Mouse (Mus musculus): ENCODE data around the gene Fgfr2.

The Fgfr2 gene

DNA sequence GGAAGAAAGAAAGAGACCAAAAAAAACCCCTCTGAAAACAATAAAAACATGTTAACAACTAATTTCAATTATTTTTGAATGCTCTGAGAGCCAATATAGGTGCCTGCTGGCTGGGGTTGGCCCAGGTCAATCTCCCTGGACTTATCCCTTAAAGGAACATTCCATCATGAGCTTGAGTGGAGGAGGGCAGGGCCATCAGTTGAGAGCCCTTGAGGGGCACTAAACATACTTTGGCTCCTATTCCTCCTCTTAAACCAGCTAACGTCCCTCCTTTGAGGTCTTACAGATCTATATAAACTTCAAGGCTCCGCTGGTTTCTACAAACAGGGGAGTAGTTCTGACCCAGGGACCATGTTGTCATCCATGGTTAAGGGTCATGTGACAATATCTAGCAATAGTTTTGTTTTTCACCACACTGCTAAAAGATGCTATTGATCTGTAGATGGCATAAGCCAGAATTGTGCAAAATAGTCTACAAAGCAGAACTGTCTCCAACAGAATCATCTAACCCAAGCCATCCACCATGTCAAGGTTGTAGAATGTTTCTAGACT lies 2536.6 kb downstream of the Fgfr2 start:
- no peak for DNase-seq (ENCODE audit: low spot score)

DNA sequence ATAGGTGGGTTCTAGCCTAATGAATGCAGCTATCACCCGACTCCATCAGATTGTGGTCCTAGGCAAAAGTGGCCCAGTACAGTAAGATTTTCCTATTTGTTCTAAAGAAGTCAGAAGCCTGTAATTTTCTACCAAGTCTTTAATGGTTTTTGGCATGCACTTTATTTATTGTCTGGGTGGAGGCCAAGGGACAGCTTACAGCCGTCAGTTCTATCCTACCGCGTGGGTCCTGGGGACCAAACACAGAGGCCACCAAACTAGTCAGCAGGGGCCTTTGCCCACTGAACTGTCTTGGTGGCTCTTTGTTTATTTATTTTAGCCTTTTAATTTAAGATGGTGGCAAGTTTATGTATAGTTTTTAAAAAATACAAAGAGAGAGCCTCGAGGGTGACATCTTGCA lies 2544.5 kb downstream of the Fgfr2 start:
- DNase-seq (ENCODE audit: low spot score) = no peak

DNA sequence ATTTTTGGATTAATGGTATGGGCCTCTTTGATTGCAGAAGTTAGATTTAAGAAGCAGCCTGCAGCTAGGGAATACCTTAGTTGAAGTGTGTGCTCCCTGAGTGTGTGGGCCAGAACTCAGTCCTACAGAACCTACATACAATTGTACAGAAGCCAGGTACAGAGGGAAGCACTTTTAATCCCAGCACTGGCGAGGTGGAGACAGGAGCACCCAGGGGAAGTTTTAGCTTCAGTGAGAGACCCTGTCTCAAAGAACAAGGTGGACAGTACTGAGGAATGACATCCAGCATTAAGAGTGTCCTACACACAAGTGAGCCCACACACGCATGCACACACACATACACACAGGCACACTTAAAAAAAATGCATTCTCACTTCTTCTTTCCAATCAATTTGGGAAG lies 2545.1 kb downstream of the Fgfr2 start:
- no peak for DNase-seq (ENCODE audit: low spot score)

DNA sequence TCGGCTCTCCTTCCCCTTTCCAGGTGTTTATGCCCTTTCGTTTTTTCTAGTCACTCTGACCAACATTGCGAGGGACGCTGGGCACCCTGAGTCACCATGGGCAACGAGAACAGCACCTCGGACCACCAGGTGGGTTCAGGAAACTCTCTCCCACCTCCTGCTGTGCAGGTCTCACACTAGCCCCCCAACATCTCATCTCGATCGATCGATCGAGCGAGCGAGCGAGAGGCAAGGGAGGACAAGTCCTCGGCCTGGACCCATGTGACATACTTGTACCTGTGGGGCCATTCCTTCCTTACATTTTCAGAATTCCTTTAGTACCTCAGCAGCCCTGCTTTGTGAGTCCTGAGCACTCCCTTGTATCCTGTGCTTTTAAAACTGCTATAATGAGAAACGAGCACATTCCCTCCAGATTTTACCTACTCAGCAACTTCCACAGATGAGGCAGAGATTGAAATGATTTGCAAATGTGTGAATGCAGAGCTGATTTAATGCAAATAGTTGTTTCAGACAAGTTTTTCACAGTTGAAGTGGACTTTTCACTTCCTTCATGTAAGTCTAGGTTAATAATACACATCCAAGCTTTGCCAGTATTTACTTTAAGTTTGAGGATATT lies 2545.7 kb downstream of the Fgfr2 start, which contains the start of gene Tacc2:
Tacc2 (plus strand) TSS at position 51 of the 616 bp plus-strand sequence.
- no peak for DNase-seq (ENCODE audit: low spot score)

DNA sequence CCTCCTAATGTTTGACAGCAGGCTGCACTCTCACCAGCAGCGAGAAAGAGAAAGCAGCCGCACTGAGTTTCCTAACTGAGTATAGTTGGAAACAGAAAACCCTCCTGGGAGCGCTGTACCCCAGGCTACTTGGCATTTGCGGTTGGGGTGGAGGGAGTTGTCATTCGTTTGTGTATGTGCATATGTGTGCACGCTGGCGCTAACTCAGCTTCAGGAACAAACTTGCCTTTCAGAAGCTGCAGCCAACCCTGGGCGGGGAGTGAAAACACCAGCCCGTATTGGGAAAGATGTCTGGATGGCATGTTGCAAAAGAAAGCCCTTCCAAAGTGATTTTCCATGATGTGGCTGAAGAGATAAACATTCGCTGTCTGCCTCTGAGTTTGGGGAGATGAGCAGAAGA lies 2546.2 kb downstream of the Fgfr2 start:
- no peak for DNase-seq (ENCODE audit: low spot score)

DNA sequence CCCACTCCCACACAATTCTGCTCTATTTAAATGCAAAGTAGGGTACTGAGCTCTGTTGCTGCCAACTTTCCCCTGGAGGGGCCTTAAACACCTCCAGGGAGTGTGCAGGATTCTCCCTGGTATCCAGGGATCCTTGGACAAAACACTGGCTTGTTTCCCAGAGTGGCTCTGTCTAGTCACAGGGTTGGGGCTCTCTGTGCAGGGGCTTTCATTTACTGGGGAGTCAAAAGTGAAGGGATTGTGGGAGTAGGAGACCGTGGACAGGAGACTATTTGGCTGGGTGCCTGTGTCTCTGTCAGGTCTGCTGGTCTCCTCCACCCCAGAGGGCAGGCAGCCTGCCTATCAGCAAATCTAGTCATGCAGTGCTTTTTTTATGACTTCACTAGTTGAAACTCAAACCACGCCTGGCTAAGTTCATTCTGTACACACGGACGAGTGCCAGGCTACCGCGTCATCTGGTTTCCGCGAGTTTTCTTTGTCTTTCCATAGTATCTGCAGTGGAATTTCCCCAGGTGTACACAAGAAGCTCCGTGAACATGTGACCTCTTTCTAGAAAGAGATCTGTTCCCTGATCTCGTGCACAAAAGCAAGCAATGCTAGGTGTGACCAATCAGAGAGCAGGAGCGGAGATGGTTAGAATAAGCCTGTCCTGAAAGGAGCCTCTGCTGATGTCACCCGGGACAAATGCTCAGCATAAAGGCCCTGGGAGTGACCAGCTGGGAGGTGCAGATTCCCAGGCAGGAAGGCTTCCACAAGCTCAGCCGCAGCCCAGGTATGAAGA lies 2548.7 kb downstream of the Fgfr2 start:
- DNase-seq (ENCODE audit: low spot score) = peak; percentile 29

DNA sequence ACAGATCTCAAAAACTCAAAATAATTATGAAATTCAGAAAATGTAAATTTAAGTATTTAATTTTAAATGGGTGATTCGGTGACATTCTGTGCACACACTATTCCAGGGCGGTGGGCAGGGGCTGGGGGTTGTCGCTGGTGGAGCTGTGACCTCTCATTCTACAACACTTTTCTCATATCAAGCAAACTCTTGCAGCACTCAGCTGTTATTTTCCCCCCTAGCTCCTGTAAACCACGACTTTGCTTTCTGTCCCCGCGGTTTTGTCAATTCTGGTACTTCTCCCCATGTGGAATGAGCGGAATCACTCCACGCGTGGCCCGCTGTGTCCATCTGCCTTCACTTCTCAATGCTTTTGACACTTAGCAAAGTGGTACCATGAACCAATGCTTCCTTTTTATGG lies 2549.4 kb downstream of the Fgfr2 start:
- no peak for DNase-seq (ENCODE audit: low spot score)

DNA sequence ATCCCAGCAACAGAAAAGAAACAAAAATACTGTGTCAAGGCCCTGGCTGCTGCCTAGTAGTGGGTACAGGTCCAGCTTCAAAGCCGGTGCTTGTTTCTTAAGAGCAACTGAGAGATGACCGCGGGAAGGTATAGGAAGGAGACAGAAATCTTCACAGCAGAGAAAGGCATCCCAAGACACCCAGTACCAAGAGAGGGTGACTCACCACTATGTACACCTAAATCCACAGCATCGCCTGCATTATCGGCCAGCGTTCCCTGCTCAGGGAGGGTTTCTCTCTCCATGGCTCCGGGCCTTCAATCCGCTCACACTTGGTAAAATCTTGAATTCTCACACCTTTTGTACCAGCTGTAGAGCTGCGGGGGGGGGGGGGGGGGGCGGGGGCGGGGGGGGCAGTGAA lies 2550.3 kb downstream of the Fgfr2 start, which contains the start of gene Nsmce4a:
Nsmce4a (minus strand) TSS at position 298 of the 400 bp plus-strand sequence.
- no peak for DNase-seq (ENCODE audit: low spot score)

DNA sequence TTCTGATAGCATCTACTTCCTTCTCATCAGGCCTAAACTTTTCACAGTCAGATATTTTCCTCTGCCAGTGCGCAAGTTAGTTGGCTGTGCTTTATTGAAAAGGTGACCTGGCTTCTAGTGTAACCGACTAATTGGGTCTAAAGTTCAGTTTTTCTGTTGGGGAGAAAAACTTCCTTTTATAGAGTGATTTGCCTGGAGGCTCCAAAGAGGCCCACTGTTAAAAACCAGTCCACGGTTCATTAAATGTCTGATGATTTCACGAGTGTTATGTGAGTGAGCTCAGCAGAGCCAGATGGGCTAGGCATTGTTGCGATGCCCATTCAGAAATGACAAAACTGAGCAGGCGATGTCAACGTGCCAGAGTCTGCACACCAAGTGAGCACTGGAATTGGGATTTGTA lies 2552.7 kb downstream of the Fgfr2 start:
- DNase-seq (ENCODE audit: low spot score) = no peak

DNA sequence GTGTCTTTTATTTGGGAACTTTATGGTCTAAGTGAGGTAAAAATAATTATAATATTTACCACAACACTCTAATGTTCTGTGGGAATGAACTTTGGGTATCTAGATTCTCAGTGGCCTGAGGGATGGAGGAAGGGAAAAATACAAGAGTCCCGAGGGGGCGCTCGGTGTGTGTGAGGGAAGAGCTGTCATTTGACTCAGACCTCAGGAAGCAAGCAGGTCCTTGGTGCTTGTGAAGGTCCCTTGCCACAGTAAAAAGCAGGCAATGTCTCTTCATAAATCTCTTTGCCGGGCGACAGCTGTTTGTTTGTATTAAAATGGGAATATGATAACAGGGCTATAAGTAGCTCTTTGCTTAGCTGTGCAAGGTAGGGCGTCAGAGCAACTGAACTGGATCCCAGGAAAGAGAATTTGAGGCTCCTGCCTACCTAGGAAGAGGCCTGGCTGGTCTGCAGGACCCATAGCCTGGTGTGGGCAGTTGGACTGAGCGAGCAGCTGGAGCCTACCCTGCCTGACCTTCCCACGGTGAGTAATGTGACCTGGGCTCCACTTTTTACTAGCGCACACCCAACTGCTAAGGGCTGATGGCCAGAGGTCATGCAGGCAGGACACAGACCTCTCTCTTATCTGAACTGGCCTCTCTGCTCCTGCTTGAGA lies 2554.2 kb downstream of the Fgfr2 start:
- DNase-seq (ENCODE audit: low spot score) = no peak

DNA sequence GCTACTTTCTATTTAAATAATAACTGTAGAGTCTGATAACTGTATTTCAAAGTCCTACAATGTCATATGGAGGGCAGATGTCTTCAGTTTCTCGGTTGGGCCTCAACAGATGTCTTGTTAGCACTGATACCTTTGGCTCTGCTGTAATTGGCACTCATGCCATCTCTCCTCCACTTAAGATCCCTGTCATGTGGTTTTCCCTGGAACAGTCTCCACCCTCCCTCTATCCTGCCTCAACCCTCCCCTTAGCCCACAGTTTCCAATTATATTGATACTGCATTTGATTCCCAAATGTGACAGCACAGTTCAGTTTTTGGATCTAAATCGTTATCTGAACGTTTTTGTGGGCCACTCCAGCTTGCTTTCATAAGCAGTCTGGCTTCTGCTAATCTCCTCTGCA lies 2558.6 kb downstream of the Fgfr2 start:
- no peak for DNase-seq (ENCODE audit: low spot score)

DNA sequence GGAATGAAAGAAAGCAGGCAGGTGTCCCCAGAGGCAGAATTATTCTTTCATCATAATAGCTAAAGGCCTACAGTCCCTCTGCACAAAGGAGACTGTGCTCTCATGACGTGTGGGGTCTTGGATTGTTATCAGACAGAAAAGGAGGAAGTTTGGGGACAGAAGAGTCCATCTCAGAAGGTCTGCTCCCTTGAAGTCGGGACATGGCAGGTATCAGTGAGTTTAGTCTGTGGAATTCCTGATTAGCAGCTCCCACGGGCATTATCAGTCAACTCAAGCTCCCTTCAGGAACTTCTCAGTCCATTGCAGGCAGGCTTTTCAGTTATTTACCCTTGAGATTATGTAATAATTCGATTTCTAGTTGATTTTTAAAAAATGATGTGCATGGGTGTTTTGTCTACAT lies 2559.3 kb downstream of the Fgfr2 start:
- DNase-seq (ENCODE audit: low spot score) = no peak

DNA sequence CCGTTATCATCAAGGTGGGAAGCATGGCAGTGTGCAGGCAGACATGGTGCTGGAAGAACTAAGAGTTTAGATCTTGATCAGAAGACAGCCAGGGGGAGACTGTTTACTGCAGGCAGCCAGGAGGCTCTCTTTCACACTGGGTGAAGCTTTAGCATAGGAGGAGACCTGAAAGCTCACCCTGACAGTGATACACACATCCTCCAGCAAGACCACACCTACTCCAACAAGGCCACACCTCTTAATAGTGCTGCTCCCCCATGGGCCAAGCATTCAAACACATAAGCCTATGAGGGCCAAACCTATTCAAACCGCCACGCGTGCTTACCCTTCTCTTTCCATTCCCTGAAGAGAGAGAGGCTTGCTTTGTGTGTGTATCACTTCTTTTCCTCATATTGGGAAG lies 2559.9 kb downstream of the Fgfr2 start:
- no peak for DNase-seq (ENCODE audit: low spot score)

DNA sequence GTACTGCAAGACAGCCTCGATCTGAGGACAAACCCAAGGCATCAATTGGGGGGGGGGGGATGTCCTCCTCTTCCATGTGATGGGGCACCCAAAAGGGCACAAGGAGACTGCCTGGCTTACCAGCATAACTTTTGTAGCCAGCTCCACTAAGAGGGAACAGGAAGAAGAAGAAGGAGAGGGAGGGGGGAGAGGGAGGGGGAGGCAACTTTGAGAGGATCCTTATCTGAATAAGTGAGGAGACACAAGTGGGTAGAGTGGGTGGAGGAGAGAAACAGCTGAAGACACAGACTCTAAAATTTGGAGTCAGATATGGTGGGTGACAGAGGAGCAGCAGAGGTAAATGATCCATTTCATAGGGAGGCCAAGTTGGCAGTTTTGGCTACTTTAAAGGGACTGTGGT lies 2562.2 kb downstream of the Fgfr2 start:
- no peak for DNase-seq (ENCODE audit: low spot score)

DNA sequence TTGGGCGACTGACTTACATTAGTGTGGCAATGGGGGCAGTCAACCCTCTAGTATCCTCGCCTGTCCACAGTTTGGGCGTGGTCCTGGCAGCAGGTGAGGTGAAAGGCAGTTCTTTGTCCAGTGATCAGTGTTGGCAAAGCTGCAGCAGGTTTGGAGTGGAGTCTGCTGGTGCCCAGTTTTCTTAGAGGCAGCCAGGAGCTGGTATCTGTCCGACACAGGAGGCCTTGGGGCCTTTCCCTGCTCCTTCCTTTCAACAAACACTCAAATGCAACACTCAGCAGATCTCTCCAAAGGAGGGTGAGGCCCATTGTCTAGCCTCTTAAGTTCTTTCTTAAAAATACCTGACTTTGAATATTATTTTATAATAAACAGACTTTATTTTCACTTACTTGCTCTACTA lies 2564.6 kb downstream of the Fgfr2 start:
- no peak for DNase-seq (ENCODE audit: low spot score)

DNA sequence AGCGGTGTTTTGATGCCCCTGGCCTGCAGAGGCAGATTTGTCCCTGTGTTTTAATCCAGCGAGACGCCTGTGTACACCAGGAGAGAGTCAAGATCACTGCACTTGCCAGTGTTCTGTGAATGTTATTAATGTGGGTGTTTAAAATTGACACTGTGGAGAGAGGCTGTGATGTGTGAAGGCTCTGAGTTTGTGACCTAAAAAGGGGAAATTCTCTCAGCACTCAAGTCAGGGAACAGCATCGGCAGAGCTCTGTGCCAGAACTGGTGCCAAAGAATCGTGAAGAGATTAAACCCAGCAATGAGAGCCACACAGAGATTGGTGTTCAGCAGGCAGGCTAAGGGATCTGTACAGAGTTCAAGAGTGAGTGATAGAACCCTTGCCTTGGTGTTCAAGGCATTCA lies 2567.6 kb downstream of the Fgfr2 start:
- no peak for DNase-seq (ENCODE audit: low spot score)

DNA sequence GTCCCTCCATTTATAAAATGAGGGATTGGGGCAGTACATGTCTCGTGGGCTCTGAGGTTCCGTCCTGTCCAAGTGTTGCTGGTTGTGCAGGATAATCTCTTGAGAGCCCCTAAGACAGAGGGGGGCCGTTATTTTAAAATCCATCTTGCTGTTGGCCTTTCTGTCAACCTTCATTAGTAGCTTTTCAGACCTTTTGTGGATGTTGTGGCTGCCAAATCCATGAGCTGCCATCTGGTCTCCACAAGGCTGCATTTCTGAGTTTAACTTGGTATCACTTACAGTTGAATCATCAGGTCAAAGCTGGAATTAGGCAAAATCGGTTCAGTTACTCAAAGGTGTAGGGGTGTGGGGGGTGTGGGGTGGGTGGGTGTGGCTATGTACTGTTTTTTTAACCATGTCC lies 2569.8 kb downstream of the Fgfr2 start:
- DNase-seq (ENCODE audit: low spot score) = no peak

DNA sequence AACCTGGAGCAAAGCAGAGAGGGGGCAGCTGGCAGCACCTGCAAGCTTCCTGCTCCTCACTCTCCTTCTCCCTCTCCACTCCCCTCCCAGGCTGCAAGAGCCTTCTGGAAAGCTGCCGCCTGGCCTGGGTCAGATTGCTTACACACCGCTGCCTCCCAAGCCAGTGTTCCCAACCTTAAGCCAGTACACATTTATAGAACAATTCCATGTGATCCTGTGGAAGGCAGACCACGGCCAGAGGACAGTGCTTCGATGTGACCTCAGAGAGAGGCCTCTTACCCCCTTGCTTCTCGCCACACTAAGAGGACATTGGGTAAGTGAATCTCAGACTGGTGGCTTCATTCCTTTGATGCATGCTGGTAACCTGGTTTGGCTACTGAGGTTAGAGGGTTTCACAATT lies 2570.4 kb downstream of the Fgfr2 start:
- no peak for DNase-seq (ENCODE audit: low spot score)

DNA sequence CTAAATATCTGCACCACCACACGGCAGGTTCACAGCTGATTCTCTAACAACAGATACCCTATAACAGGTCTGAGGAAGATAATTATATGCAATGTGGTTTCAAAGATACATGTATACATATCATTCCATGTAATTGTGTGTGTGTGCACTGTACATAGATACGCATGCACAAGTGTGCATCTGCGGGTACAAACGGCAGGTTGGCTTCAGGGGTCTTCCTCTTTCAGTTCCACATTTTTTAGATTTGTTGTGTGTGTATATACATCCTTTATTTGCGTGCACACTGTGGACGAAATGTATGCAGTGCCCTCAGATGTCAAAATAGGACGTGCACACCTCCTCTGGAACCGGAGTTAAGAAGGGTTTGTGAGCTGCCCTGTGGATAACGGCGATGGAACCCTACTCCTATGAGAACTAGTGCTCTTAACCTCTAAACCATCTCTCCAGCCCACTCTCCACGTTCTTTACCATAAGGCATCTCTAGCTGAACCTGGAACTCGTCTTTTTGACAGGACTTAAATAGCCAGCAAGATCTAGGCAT lies 2575.4 kb downstream of the Fgfr2 start:
- DNase-seq (ENCODE audit: low spot score) = no peak

DNA sequence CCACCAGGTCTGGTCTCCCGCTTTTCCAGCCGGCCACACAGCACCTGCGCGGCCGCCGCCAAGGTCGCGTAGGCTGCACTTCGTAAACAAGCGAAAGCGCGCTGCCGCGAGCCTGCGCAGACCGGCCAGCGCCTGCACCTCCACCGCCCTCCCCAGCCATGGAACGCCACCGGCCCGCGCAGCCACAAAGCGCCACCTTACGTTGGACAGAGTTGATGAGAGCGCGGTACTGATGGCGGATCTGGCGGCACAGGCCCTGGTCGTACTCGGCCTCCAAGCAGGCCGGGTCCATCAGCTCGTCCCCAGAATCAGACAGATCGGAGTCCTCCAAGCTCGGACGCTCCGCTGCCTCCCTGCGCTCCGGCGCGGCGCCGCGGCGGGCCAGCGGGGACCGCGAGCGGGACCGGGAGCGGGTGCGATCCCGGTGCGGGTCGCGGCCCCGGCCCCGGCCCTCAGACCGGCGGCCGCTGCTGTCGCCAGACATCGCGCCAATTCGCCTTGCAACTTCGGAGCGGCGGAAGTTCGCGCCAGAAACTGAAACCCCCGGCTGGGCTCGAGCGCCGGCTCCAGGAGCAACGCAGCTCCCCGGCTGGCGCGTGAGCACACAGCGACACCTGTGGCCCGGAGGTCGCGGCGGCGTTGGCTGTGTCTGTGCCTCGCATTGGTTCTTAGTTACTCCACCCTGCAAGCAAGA lies 2576.2 kb downstream of the Fgfr2 start:
- DNase-seq (ENCODE audit: low spot score) = peak; percentile 90

DNA sequence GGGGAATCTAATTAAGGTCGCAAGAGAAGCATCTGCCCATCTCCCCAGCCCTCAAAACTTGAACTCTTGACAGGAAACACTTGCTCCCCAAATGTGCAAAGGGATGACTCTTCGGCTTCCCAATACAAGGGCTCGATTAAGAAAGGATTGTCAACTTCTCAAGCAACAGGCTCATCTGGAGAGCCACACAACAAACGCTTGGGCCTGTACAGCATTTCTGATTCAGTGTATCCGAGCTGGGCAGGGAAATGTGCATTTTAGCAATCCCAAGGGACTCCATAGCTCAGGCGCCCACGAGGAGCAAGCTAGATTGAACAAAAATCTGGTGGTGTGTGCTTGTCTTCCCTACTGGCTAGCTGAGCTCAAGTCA lies 2576.7 kb downstream of the Fgfr2 start:
- DNase-seq (ENCODE audit: low spot score) = no peak

DNA sequence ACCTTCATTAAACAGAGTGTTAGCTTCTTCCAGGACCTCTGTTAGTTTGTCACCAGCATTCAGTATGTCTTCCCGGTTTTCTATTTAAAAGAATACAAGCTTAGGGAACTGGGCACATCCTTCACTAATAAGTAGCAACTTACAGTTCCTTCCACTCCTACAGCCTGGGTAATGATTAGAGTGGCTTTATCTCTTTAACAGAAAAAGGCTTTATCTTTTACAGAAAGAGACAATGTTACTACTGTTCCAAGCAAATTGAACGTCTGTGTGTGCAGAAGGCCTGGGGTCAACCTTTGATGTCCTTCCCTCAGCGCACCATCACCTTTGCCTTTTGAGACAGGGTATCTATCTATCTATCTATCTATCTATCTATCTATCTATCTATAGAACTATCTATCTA lies 2577.3 kb downstream of the Fgfr2 start:
- no peak for DNase-seq (ENCODE audit: low spot score)

Data from ovary, postnatal 14 days (tissue).